In genomic region chr10:59709281-59709680, GRCm38 (mm10) we compare ENCODE assay signal across 12 mouse cellular contexts. TPM values are rescaled to one million over a fixed set of nuclear protein-coding genes. Genes with fewer than 3 reads are reported as not detected.
DNase-seq lines count a peak whose midpoint lies in the region; ATAC-seq and TF ChIP-seq lines count a peak whose summit lies in the region.
"Had no signal": no experiment of that assay in that cellular context is flagged by ENCODE, and none has a peak within 500 bp of the region (broad histone marks: within the 10 kb centered on the region; RNA-seq: fewer than 3 reads in every experiment).

No protein-coding gene starts in this region.

- TF ChIP-seq CTCF in lung, postnatal 0 days (IDR thresholded peaks at IDR 0.05) = no peak

- no peak overlapping the region for H3K9ac ChIP-seq in forebrain, embryonic 14.5 days (ENCODE audit: low read length)
- no peak overlapping the region for H3K9ac ChIP-seq in forebrain, embryonic 16.5 days (replicated peaks; ENCODE audit: low read depth, low read length)
- no peak overlapping the region for H3K9ac ChIP-seq in lung, postnatal 0 days (replicated peaks; ENCODE audit: low read depth)
- H3K9ac ChIP-seq: intestine, embryonic 15.5 days had no signal

- H3K4me1 ChIP-seq in forebrain, embryonic 14.5 days (ENCODE audit: control insufficient read depth, insufficient read depth, low read length) = no peaks in the 10 kb centered on the region
- peaks cover 3% of the 10 kb centered on the region; the same call in 1 of the 2 replicates for H3K4me1 ChIP-seq in forebrain, embryonic 16.5 days (replicated peaks; ENCODE audit: control insufficient read depth, insufficient read depth, low read length)
- no peaks in the 10 kb centered on the region for H3K4me1 ChIP-seq in lung, postnatal 0 days (ENCODE audit: insufficient read depth, low read depth, low read length)
- H3K4me1 ChIP-seq: intestine, embryonic 15.5 days had no signal

- H3K27me3 ChIP-seq in forebrain, embryonic 14.5 days (replicated peaks; ENCODE audit: control insufficient read depth, insufficient read depth, low read length) = no peaks in the 10 kb centered on the region
- no peaks in the 10 kb centered on the region for H3K27me3 ChIP-seq in forebrain, embryonic 16.5 days (replicated peaks; ENCODE audit: control insufficient read depth, insufficient read depth, low read length)
- no peaks in the 10 kb centered on the region for H3K27me3 ChIP-seq in lung, postnatal 0 days (replicated peaks; ENCODE audit: insufficient read depth, low read length)
- H3K27me3 ChIP-seq: intestine, embryonic 15.5 days had no signal

- no peaks in the 10 kb centered on the region for H3K9me3 ChIP-seq in forebrain, embryonic 14.5 days (replicated peaks; ENCODE audit: control insufficient read depth, low read length)
- H3K9me3 ChIP-seq in forebrain, embryonic 16.5 days (ENCODE audit: control insufficient read depth, low read length) = no peaks in the 10 kb centered on the region
- H3K9me3 ChIP-seq in lung, postnatal 0 days (ENCODE audit: low read length) = no peaks in the 10 kb centered on the region
- H3K9me3 ChIP-seq: intestine, embryonic 15.5 days had no signal

- 66% methylated on average over 7 of the region's 7 CpGs for WGBS in forebrain, embryonic 14.5 days
- WGBS in forebrain, embryonic 16.5 days = 55% methylated on average over 7 of the region's 7 CpGs
- 66% methylated on average over 7 of the region's 7 CpGs for WGBS in lung, postnatal 0 days

- ATAC-seq in forebrain, embryonic 14.5 days = no peak
- no peak for ATAC-seq in forebrain, embryonic 16.5 days
- no peak for ATAC-seq in lung, postnatal 0 days
- ATAC-seq in activated CD4-positive, CD25-positive, alpha-beta regulatory T cell, adult 4 months = no peak
- no peak for ATAC-seq in inflammation-experienced regulatory T-cells, adult 6 months
- ATAC-seq: intestine, embryonic 15.5 days had no signal

- H3K4me3 ChIP-seq in forebrain, embryonic 14.5 days (ENCODE audit: low read depth, low read length) = no peak overlapping the region
- no peak overlapping the region for H3K4me3 ChIP-seq in forebrain, embryonic 16.5 days (replicated peaks; ENCODE audit: low read length)
- no peak overlapping the region for H3K4me3 ChIP-seq in lung, postnatal 0 days (ENCODE audit: low read depth, low read length)
- H3K4me3 ChIP-seq: intestine, embryonic 15.5 days had no signal

- TF ChIP-seq EP300 in lung, postnatal 0 days (IDR thresholded peaks at IDR 0.05) = no peak

- peak; percentile 54 for DNase-seq in forebrain, embryonic 14.5 days (ENCODE audit: low spot score)
- DNase-seq in lung, postnatal 0 days (ENCODE audit: low spot score) = peak; percentile 32
- no peak for DNase-seq in lung, postnatal 25 days (ENCODE audit: low spot score)
- peak; percentile 33 for DNase-seq in urinary bladder, postnatal 14 days (ENCODE audit: low spot score)
- no peak for DNase-seq in urinary bladder, postnatal 4 days (ENCODE audit: low spot score in 2 of 2)
- DNase-seq: heart, adult 11 months had no signal

- H3K36me3 ChIP-seq in forebrain, embryonic 14.5 days (ENCODE audit: control insufficient read depth, insufficient read depth, low read length) = no peaks in the 10 kb centered on the region
- no peaks in the 10 kb centered on the region for H3K36me3 ChIP-seq in forebrain, embryonic 16.5 days (ENCODE audit: control insufficient read depth, insufficient read depth)
- H3K36me3 ChIP-seq in lung, postnatal 0 days (ENCODE audit: insufficient read depth, low read length) = no peaks in the 10 kb centered on the region
- H3K36me3 ChIP-seq: intestine, embryonic 15.5 days had no signal

- no peak overlapping the region for H3K4me2 ChIP-seq in forebrain, embryonic 14.5 days (ENCODE audit: low read length)
- H3K4me2 ChIP-seq in forebrain, embryonic 16.5 days (ENCODE audit: low read length) = no peak overlapping the region
- H3K4me2 ChIP-seq in lung, postnatal 0 days (replicated peaks; ENCODE audit: low read depth, low read length) = no peak overlapping the region
- H3K4me2 ChIP-seq: intestine, embryonic 15.5 days had no signal

- H3K27ac ChIP-seq in forebrain, embryonic 14.5 days (ENCODE audit: low read depth, low read length) = no peak overlapping the region
- no peak overlapping the region for H3K27ac ChIP-seq in forebrain, embryonic 16.5 days (ENCODE audit: low read length)
- H3K27ac ChIP-seq in lung, postnatal 0 days (ENCODE audit: low read length) = no peak overlapping the region
- H3K27ac ChIP-seq: intestine, embryonic 15.5 days; macrophage; stomach, postnatal 0 days had no signal

RNA-seq across cellular contexts. Expression of gene Micu1, which starts 7.0 kb away (rescaled TPM):
- 69.1 and 72.0 TPM in 2 replicates for polyA plus RNA-seq in forebrain, embryonic 14.5 days (2014; fragmentation: Nextera tagmentation; extraction: Ambion mirVana)
- polyA plus RNA-seq in forebrain, embryonic 16.5 days (2015; fragmentation: Nextera tagmentation; extraction: Ambion mirVana) = 76.0 and 76.4 TPM in 2 replicates
- 57.0 and 59.3 TPM in 2 replicates for polyA plus RNA-seq in lung, postnatal 0 days (2015; fragmentation: Nextera tagmentation; extraction: Ambion mirVana)
- 10 to 100 TPM; 37.4 to 44.5 TPM for polyA plus RNA-seq in activated CD4-positive, CD25-positive, alpha-beta regulatory T cell, adult 4 months (2017; shearing (Covaris generic))
- polyA plus RNA-seq in inflammation-experienced regulatory T-cells, adult 6 months (2017; shearing (Covaris generic)) = 10 to 100 TPM; 43.4 to 59.2 (median 56.3) TPM

Comparison
In these comparisons a context has a peak if more than half of its experiments do, and no peak if none do; other contexts are left out.
1. DNase-seq: peak in forebrain, embryonic 14.5 days (single experiment), lung, postnatal 0 days (single experiment) and urinary bladder, postnatal 14 days (single experiment); none in lung, postnatal 25 days (single experiment) and urinary bladder, postnatal 4 days (0 of 2).